Mouse (Mus musculus) MEL (cell line): ENCODE measurements around the gene Gsg1l.

Experiments
- CHD1 ChIP-seq: IDR thresholded peaks from 2 replicates; pipeline ENCODE4 v1.6.1; 2012; ENCODE audit warnings: low read depth, mild to moderate bottlenecking, inconsistent platforms, low read length, improper control_type of control experiment
- CTCF ChIP-seq, 3 experiments: IDR thresholded peaks in 2 of 3; conservative IDR thresholded peaks in 1 of 3; 2 replicates each; pipeline ENCODE4 v1.5.1; 2011 to 2012; ENCODE audit warnings: low read length in 3 of 3, low read depth in 2 of 3, mild to moderate bottlenecking in 2 of 3, improper control_type of control experiment in 1 of 3, inconsistent platforms in 1 of 3, mixed read lengths in 1 of 3, moderate library complexity in 1 of 3; ENCODE audit not compliant: control insufficient read depth in 1 of 3, insufficient read depth in 1 of 3, poor library complexity in 1 of 3, severe bottlenecking in 1 of 3
- ELF1 ChIP-seq: IDR thresholded peaks from 2 replicates; pipeline ENCODE4 v1.6.1; 2014; ENCODE audit warnings: low read depth, mild to moderate bottlenecking, inconsistent platforms, low read length, improper control_type of control experiment, moderate library complexity
- EP300 ChIP-seq, 2 experiments: IDR thresholded peaks; 2 replicates each; pipeline ENCODE4 v1.6.1; 2011; ENCODE audit warnings: improper control_type of control experiment in 2 of 2, low read length in 2 of 2, low read depth in 1 of 2, mild to moderate bottlenecking in 1 of 2
- ETS1 ChIP-seq: IDR thresholded peaks from 2 replicates; pipeline ENCODE4 v1.6.1; 2012; ENCODE audit warnings: low read depth, mild to moderate bottlenecking, inconsistent platforms, low read length, improper control_type of control experiment, moderate library complexity
- GATA1 ChIP-seq: IDR thresholded peaks from 2 replicates; pipeline ENCODE4 v1.6.1; 2011; ENCODE audit warnings: low read depth, low read length, improper control_type of control experiment
- JUND ChIP-seq: IDR thresholded peaks from 2 replicates; pipeline ENCODE4 v1.6.1; 2011; ENCODE audit warnings: low read depth, mild to moderate bottlenecking, improper control_type of control experiment, low read length
- MAFK ChIP-seq: IDR thresholded peaks from 2 replicates; pipeline ENCODE4 v1.6.1; 2011; ENCODE audit warnings: low read depth, mild to moderate bottlenecking, low read length, improper control_type of control experiment, borderline replicate concordance
- POLR2A ChIP-seq, 2 experiments: IDR thresholded peaks; 2 replicates each; pipeline ENCODE4 v1.6.1; 2011 to 2012; ENCODE audit warnings: low read length in 2 of 2, mild to moderate bottlenecking in 2 of 2, control low read depth in 1 of 2, improper control_type of control experiment in 1 of 2, low read depth in 1 of 2, moderate library complexity in 1 of 2; ENCODE audit not compliant: control insufficient read depth in 1 of 2, insufficient read depth in 1 of 2, poor library complexity in 1 of 2
- SIN3A ChIP-seq: IDR thresholded peaks from 2 replicates; pipeline ENCODE4 v1.6.1; 2012; ENCODE audit warnings: low read length, improper control_type of control experiment, inconsistent platforms
- TCF12 ChIP-seq: IDR thresholded peaks from 2 replicates; pipeline ENCODE4 v1.6.1; 2014; ENCODE audit warnings: low read depth, mild to moderate bottlenecking, inconsistent platforms, low read length, improper control_type of control experiment, moderate library complexity
- ZC3H11A ChIP-seq: IDR thresholded peaks from 2 replicates; pipeline ENCODE4 v1.6.1; 2012; ENCODE audit warnings: low read depth, mild to moderate bottlenecking, inconsistent platforms, low read length, improper control_type of control experiment
- ZKSCAN1 ChIP-seq: IDR thresholded peaks from 2 replicates; pipeline ENCODE4 v1.6.1; 2012; ENCODE audit warnings: low read depth, mild to moderate bottlenecking, inconsistent platforms, low read length, improper control_type of control experiment, moderate library complexity
- ZNF384 ChIP-seq: IDR thresholded peaks from 2 replicates; pipeline ENCODE4 v1.6.1; 2012; ENCODE audit warnings: low read depth, mild to moderate bottlenecking, inconsistent platforms, low read length, improper control_type of control experiment

DNA sequence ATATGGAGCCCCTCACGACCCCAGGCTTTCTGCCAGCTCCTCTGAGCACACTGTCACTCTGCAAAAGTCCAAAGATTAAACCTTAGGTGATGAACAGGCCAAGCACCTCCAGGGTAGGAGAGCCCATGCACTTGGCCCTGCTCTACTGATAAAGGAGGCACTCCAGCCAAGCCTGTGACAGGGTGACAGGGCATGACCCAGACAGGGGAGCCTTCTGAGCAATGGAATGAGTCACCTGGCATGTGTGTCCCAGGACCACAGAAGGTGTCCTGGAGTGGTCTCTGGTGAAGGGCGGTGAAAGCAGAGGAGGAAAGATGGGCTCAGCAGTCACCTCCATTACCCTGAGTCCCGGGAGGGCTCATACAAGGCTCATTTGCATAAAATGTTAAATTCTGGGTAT is 222.6 kb downstream of the Gsg1l start:
- TF ChIP-seq EP300 (IDR thresholded peaks at IDR 0.05; ENCODE audit: low read depth in 1 of 2, low read length in 2 of 2) (no peak), TCF12 (no peak), SIN3A (no peak), CTCF (IDR thresholded peaks at IDR 0.05 in 2 of 3, conservative IDR thresholded peaks at IDR 0.05 in 1 of 3; ENCODE audit: control insufficient read depth in 1 of 3, insufficient read depth in 1 of 3, low read depth in 2 of 3, low read length in 3 of 3, poor library complexity in 1 of 3, severe bottlenecking in 1 of 3) (no peak), JUND (no peak), ELF1 (no peak), ZNF384 (no peak), POLR2A (IDR thresholded peaks at IDR 0.05; ENCODE audit: control insufficient read depth in 1 of 2, insufficient read depth in 1 of 2, low read depth in 1 of 2, low read length in 2 of 2, poor library complexity in 1 of 2) (no peak), CHD1 (no peak), GATA1 (no peak), ZC3H11A (no peak), ETS1 (no peak), MAFK (no peak), ZKSCAN1 (no peak)
